Mouse (Mus musculus) testis, adult 2 months (tissue): Measurements from ENCODE around the gene Olfr448. TPM values are rescaled to one million over a fixed set of nuclear protein-coding genes. Genes with fewer than 3 reads are reported as not detected.

Source experiments
- H3K27ac ChIP-seq: fragments of 200-500 bp; 2 replicates; pipeline ENCODE4 v1.5.1; 2012; ENCODE audit warnings: low read depth, low read length; ENCODE audit not compliant: control insufficient read depth, insufficient read depth
- H3K27me3 ChIP-seq: fragments of 200-500 bp; 2 replicates; pipeline ENCODE4 v1.6.1; 2012; ENCODE audit warnings: mild to moderate bottlenecking, low read length, moderate library complexity; ENCODE audit not compliant: control insufficient read depth, insufficient read depth
- H3K36me3 ChIP-seq: fragments of 200-500 bp; 2 replicates; pipeline ENCODE4 v1.6.1; 2012; ENCODE audit warnings: mild to moderate bottlenecking, low read length; ENCODE audit not compliant: control insufficient read depth, insufficient read depth
- H3K4me1 ChIP-seq: fragments of 200-500 bp; 2 replicates; pipeline ENCODE4 v1.6.1; 2012; ENCODE audit warnings: low read length; ENCODE audit not compliant: control insufficient read depth, insufficient read depth
- H3K4me3 ChIP-seq: fragments of 200-500 bp; 2 replicates; pipeline ENCODE4 v1.5.1; 2012; ENCODE audit warnings: low read depth, mild to moderate bottlenecking, low read length, moderate library complexity, mixed read lengths; ENCODE audit not compliant: control insufficient read depth
- CTCF ChIP-seq: fragments of 200-500 bp; IDR thresholded peaks from 2 replicates; pipeline ENCODE4 v1.5.1; 2012; ENCODE audit warnings: low read depth, mild to moderate bottlenecking, inconsistent platforms, low read length, moderate library complexity; ENCODE audit not compliant: control insufficient read depth, insufficient read depth, insufficient replicate concordance
- POLR2A ChIP-seq: fragments of 200-500 bp; IDR thresholded peaks from 2 replicates; pipeline ENCODE4 v1.6.1; 2012; ENCODE audit warnings: low read depth, mild to moderate bottlenecking, inconsistent platforms, low read length, moderate library complexity; ENCODE audit not compliant: control insufficient read depth
- polyA plus RNA-seq: library from polyadenylated mRNA; depleted of rRNA; stranded (reverse); fragments of >200 nt; gene quantifications from 2 replicates; pipeline ENCODE4 v1.2.3, GENCODE M21; 2012; rRNA removed

Olfr448 gene
- polyA plus RNA-seq: not detected in 2 replicates

DNA sequence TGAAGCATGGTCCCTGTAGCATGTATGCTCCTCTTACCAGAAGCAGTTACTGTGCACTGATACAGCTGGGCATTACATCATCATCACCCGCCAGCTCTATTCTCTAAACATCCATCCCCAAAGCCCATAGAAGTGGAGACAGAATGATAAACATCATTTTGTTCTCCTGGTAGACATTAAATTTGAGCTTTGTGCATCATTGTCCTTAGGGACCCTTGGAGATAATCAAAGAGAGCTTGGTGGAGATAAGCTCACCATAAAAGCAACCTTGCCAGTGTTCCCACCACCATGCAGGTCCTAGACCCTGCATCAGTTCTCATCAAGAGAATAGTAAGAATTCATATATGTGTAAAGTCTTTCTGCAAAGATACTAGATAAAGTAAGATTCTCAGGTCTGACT, at the start of gene Olfr448:
TSS of gene Olfr448 (plus strand) at position 301 of the 400 bp plus-strand sequence.
- Histone ChIP-seq H3K27ac (no peak within 1 kb of the TSS), H3K4me3 (no peak within 1 kb of the TSS), H3K4me1 (no peaks in the 10 kb centered on the region), H3K36me3 (no peaks in the 10 kb centered on the region), H3K27me3 (no peaks in the 10 kb centered on the region)
- TF ChIP-seq CTCF (no peak), POLR2A (no peak)

DNA sequence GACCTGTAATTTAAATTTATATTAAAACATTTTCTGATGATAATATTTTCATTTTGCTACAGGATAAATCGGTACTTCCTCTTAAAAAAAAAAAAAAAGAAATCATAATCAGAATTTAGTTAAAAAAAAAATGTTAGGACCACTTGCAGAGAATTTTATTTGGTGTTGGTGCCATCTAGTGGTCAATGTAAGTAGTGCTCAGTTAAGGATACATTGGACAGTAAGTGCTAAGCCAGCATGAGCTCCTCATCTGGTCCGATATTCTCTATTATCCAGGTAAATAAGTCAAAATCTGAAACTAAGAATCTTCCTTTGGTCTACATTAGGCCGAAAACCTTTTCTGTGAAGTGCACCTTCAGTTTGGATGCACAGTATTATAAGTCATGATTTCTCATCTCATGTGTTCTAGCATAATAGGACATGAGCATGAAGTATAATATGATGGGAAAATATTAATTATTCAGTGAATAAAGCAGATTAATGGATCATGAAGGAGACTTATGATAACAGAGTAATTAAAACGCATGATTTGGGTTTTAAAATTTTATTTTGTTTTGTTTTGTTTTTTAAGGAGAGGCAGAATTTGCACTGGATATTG, 29.9 kb upstream of the Olfr448 start:
- Histone ChIP-seq H3K36me3 (no peaks in the 10 kb centered on the region), H3K27ac (no peak overlapping the region), H3K27me3 (no peaks in the 10 kb centered on the region), H3K4me1 (no peaks in the 10 kb centered on the region), H3K4me3 (no peak overlapping the region)
- no peak for TF ChIP-seq POLR2A
- TF ChIP-seq CTCF: no peak

DNA sequence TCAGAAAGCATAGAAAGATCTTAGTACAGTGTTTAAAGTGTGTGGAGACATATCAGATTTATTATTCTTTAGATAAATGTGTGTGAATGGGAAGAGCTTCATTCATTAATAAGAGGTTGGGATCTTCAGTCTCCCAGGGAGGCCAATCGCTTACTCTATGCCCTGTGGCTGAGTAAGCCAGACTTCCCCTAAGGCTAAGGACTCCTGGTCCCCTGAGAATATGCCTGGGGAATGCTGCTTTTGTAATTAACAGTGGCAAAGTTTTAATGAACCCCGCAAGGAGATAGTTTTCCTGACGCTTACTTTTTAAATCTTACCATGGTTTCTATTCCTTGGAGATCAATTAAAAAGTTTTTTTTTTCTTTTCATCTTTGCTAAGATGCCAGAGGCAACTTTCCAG, 20.5 kb upstream of the Olfr448 start:
- TF ChIP-seq CTCF (no peak), POLR2A (no peak)
- no peaks in the 10 kb centered on the region for H3K36me3 ChIP-seq
- H3K27ac ChIP-seq: no peak overlapping the region
- no peaks in the 10 kb centered on the region for H3K4me1 ChIP-seq
- H3K27me3 ChIP-seq: no peaks in the 10 kb centered on the region
- H3K4me3 ChIP-seq: no peak overlapping the region

DNA sequence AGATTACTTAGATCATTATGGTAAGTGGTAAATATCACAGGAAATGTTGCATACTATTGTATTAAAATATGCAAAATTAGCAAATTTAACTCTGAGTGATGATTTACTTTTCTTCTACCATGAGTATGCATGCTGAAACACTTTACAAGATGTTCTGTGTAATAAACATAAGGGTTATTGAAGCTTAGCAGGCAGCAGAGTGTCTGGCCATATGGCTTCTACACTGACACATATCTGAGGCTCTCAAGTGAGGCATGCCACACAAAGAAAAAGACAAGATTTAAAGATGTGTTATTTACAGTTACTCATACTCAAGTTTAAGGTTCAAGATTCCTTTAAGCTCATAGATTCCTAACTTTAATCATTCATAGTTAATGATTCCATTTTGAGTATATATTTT, 13.9 kb upstream of the Olfr448 start:
- TF ChIP-seq CTCF (no peak), POLR2A (no peak)
- Histone ChIP-seq H3K27me3 (no peaks in the 10 kb centered on the region), H3K36me3 (no peaks in the 10 kb centered on the region), H3K4me1 (no peaks in the 10 kb centered on the region), H3K4me3 (no peak overlapping the region), H3K27ac (no peak overlapping the region)

DNA sequence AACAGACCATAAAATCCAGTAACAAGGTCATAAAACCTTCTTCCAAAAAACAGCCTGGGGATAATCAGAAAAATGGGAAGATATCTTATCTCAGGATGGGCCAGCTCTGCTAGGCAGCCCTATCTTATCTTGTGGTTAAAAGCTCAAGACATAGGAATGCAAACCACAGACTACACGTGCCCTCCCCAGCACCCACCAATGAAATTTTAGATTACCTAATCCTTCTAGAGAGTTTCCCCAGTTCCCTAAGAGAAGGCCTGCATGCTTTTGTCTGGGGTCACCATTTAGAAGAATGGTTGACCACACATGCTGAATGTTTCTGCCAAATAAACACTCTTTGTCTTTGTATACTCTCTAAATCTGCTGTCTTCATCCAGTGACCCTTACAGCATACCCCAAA, 10.1 kb downstream of the Olfr448 start:
- H3K27ac ChIP-seq: no peak overlapping the region
- H3K27me3 ChIP-seq: no peaks in the 10 kb centered on the region
- no peaks in the 10 kb centered on the region for H3K4me1 ChIP-seq
- no peak for TF ChIP-seq CTCF
- no peak for TF ChIP-seq POLR2A
- H3K36me3 ChIP-seq: no peaks in the 10 kb centered on the region
- H3K4me3 ChIP-seq: no peak overlapping the region

DNA sequence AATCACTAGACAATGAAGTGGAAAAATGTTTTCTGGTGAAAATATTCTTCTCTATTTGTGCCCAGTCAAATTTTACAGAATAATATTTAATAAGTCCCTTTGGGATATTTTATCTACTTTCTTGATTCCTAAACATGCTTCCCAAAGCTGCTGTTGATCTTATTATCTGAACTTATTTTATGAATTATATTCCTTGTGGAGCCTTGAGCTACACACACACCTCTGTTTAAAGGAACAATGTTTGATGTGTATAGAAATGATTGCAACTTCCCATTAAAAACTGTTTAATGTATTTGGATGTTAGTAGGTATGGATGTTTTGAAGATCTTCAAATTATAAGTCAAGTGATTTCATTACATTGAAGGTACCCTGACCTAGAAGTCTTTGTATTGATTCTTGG, 18.3 kb downstream of the Olfr448 start, which contains the start of gene Olfr447:
TSS of gene Olfr447 (plus strand) at position 301 of the 400 bp plus-strand sequence.
- Histone ChIP-seq H3K27ac (no peak within 1 kb of the TSS), H3K36me3 (no peaks in the 10 kb centered on the region), H3K4me3 (no peak within 1 kb of the TSS), H3K27me3 (no peaks in the 10 kb centered on the region), H3K4me1 (no peaks in the 10 kb centered on the region)
- no peak for TF ChIP-seq CTCF
- TF ChIP-seq POLR2A: no peak

DNA sequence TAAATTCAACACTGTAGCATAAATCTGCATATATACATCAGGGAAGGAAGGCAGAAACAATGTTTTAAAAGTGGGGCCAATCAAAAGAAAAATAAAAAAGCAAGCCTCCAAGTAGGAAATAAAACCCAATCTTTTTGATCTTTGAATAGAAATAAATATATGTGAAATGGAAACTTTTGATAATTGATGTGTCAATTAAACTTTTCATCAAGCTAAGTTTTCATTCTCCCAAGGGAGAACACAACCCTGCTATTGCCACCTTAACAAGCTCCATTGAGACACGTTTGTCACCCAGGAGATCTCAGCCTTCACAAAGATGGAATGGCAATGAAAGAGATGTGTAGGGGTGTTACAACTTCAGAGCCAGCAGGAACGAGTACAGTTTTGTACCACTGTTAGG, 30.8 kb downstream of the Olfr448 start, which contains the start of gene Olfr446:
TSS of gene Olfr446 (plus strand) at position 301 of the 400 bp plus-strand sequence.
- Histone ChIP-seq H3K27me3 (no peaks in the 10 kb centered on the region), H3K4me1 (no peaks in the 10 kb centered on the region), H3K4me3 (no peak within 1 kb of the TSS), H3K27ac (no peak within 1 kb of the TSS), H3K36me3 (no peaks in the 10 kb centered on the region)
- no peak for TF ChIP-seq POLR2A
- no peak for TF ChIP-seq CTCF

Other genes starting within 250 kb of the Olfr448 start
- gene Tcaf2, start 245.2 kb upstream of the Olfr448 start, polyA plus RNA-seq: 0.29 and 0.43 TPM in 2 replicates
- 2.2 and 2.6 TPM in 2 replicates for gene Tcaf1, start 180.4 kb upstream of the Olfr448 start, polyA plus RNA-seq
- not detected in 2 replicates for gene Olfr453, start 151.1 kb upstream of the Olfr448 start, polyA plus RNA-seq
- gene Olfr38, start 134.0 kb upstream of the Olfr448 start, polyA plus RNA-seq: not detected in 2 replicates
- gene Olfr452, start 105.3 kb upstream of the Olfr448 start, polyA plus RNA-seq: not detected in 2 replicates
- not detected in 2 replicates for gene Olfr450, start 78.5 kb upstream of the Olfr448 start, polyA plus RNA-seq
- not detected in 2 replicates for gene Olfr449, start 56.1 kb upstream of the Olfr448 start, polyA plus RNA-seq
- not detected in 2 replicates for gene Olfr447, start 18.4 kb downstream of the Olfr448 start, polyA plus RNA-seq
- not detected in 2 replicates for gene Olfr446, start 30.9 kb downstream of the Olfr448 start, polyA plus RNA-seq
- gene Olfr444, start 58.6 kb downstream of the Olfr448 start, polyA plus RNA-seq: not detected in 2 replicates
- not detected in 2 replicates for gene Olfr441, start 215.9 kb downstream of the Olfr448 start, polyA plus RNA-seq